Mouse (Mus musculus): Measurements from ENCODE around the gene Sprn. TPM values are rescaled to one million over a fixed set of nuclear protein-coding genes. Genes with fewer than 3 reads are reported as not detected.
A peak's percentile ranks its signal among the peaks of the same experiment; 100 is the strongest.
"Not testable (repeated sequence)": the region's sequence is repeated elsewhere in the genome, so short reads cannot be mapped to it uniquely, and the experiment has no call there.

Sprn gene
- polyA plus RNA-seq, 1 experiment from 2014 or later = not detected

DNA sequence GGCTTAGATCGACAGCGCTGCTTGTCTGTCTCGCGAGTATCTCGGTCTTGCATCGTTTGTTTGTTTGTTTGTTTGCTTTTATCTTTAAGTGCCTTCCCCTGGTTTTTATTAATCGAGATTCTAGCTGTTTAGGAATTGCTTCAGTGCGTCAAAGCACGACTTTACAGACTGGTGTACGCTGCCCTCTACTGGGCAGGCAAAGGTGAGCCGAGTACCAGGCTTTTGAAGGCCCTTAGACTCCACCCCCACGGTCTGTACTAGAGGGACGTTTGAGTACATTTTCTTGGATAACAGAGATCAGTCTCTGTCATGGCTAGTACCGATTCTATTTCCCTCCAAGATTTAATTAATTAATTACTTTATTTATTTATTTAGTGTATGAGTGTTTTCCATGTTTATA is 13.3 kb downstream of the Sprn start:
- no peak for ATAC-seq (ENCODE audit: extremely low read depth, insufficient number of reproducible peaks, low FRiP score, low TSS enrichment)
- Histone ChIP-seq H3K4me2 (no peak overlapping the region), H3K9ac (peak overlapping the region; percentile 40; the same call in 1 of the 2 replicates)

DNA sequence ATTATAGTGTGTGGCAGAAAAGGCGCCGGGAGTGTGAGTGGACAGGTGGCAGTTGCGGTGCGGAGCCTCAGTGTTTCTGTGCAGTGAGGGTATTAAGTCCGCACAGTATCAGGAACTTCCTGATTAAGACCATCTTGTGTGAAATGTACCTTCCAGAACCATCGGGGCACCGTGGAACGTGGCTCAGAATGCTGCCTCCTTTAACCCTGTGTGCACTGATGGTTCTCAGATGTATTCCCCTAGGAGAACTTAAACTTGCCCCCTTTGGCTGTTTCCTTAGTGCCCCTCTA is 16.7 kb downstream of the Sprn start:
- peak overlapping the region; percentile 92 for H3K4me2 ChIP-seq

More for the DNA sequence above, 13.3 kb downstream of the Sprn start:
- H3K27me3 ChIP-seq (replicated peaks) = no peaks in the 10 kb centered on the region
- H3K27ac ChIP-seq (replicated peaks) = no peak overlapping the region
- H3K9me3 ChIP-seq = no peaks in the 10 kb centered on the region
- peaks cover 6% of the 10 kb centered on the region; the same call in 1 of the 2 replicates for H3K36me3 ChIP-seq
- no peak overlapping the region for H3K4me3 ChIP-seq
- 7% methylated on average over 14 of the region's 14 CpGs for WGBS
- peaks cover 13% of the 10 kb centered on the region for H3K4me1 ChIP-seq

DNA sequence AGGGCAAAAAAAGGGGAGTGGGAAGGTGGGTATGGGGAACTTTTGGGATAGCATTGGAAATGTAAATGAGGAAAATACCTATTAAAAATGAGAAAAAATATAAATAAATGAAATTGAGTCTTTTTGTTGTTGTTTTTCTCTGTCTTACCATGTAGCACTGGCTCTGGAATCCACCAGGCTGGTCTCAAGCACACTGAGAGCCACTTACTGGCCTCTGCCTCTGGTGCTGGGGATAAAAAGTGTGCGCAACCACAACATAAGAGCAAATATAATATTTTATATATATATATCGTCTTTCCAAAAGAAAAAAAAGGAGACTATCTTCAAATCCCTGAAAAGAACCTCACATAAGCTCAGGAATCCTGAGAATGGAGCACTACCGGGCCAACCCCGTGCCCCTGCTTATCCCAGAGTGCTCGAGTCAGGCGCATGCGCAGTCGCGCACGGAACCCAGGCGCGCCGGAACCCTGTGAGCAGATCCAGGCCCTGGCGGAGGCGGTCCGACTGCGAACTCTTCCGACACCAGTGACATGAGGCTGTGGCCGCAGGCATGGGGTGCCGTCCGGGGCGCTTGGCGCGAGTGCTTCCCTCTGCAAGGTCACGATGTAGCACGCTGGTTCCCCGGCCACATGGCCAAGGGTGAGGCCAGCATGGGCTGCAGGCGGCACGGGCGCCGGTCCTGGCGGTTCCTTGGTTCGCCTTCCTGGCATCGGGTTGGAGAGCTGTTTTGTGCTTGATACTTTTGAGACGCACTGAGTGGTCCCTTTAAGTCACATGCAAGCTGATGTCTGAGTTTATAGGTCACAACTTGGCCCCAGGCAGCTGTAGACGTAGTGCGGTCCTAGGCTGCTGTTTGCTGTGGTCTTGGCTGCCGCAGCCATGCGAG is 17.3 kb downstream of the Sprn start, which contains the start of gene Mtg1:
Mtg1 (plus strand) TSS at position 430 of the 886 bp plus-strand sequence.
- H3K9ac ChIP-seq = peak within 1 kb of the TSS; percentile 93
- WGBS = 1% methylated on average over 39 of the region's 39 CpGs
- ATAC-seq (ENCODE audit: extremely low read depth, insufficient number of reproducible peaks, low FRiP score, low TSS enrichment) = peak; percentile 94

More for the DNA sequence above, 16.7 kb downstream of the Sprn start:
- Histone ChIP-seq H3K27me3 (replicated peaks) (no peaks in the 10 kb centered on the region), H3K36me3 (peaks cover 14% of the 10 kb centered on the region), H3K4me3 (peak overlapping the region; percentile 83), H3K4me1 (peaks cover 13% of the 10 kb centered on the region), H3K9me3 (no peaks in the 10 kb centered on the region), H3K27ac (replicated peaks) (peak overlapping the region; percentile 78), H3K9ac (peak overlapping the region; percentile 93)
- no peak for ATAC-seq (ENCODE audit: extremely low read depth, insufficient number of reproducible peaks, low FRiP score, low TSS enrichment)
- 1% methylated on average over 8 of the region's 8 CpGs for WGBS

GRCm38 (mm10) chr7:140135106-140135770 is 19.4 kb downstream of the Sprn start:
- Histone ChIP-seq H3K36me3 (peaks cover 25% of the 10 kb centered on the region), H3K4me2 (no peak overlapping the region), H3K4me1 (peaks cover 9% of the 10 kb centered on the region), H3K9me3 (no peaks in the 10 kb centered on the region), H3K9ac (no peak overlapping the region), H3K27ac (replicated peaks) (no peak overlapping the region), H3K4me3 (no peak overlapping the region), H3K27me3 (replicated peaks) (no peaks in the 10 kb centered on the region)
- no peak for ATAC-seq (ENCODE audit: extremely low read depth, insufficient number of reproducible peaks, low FRiP score, low TSS enrichment)
- WGBS = 88% methylated on average over 5 of the region's 5 CpGs

More for the DNA sequence above, 17.3 kb downstream of the Sprn start, which contains the start of gene Mtg1:
- H3K9me3 ChIP-seq = no peaks in the 10 kb centered on the region
- peak within 1 kb of the TSS; percentile 83 for H3K4me3 ChIP-seq
- no peaks in the 10 kb centered on the region for H3K27me3 ChIP-seq (replicated peaks)
- H3K4me2 ChIP-seq = peak within 1 kb of the TSS; percentile 92
- peak within 1 kb of the TSS; percentile 78 for H3K27ac ChIP-seq (replicated peaks)
- peaks cover 13% of the 10 kb centered on the region for H3K4me1 ChIP-seq
- H3K36me3 ChIP-seq = peaks cover 14% of the 10 kb centered on the region

- 92% methylated on average over 7 of the region's 7 CpGs for whole genome bisulfite sequencing
- not testable (repeated sequence) for H3K4me2 ChIP-seq; H3K9me3 ChIP-seq; H3K27me3 ChIP-seq (replicated peaks); H3K9ac ChIP-seq; H3K4me3 ChIP-seq; H3K27ac ChIP-seq (replicated peaks); H3K4me1 ChIP-seq; ATAC-seq (ENCODE audit: extremely low read depth, insufficient number of reproducible peaks, low FRiP score, low TSS enrichment)
- peaks cover 37% of the 10 kb centered on the region for H3K36me3 ChIP-seq
Observed at GRCm38 (mm10) chr7:140134033-140134432, 20.6 kb downstream of the Sprn start.

GRCm38 (mm10) chr7:140132184-140132583 is 22.5 kb downstream of the Sprn start:
- not testable (repeated sequence) for H3K4me3 ChIP-seq; H3K9me3 ChIP-seq; H3K9ac ChIP-seq; H3K4me1 ChIP-seq; H3K27ac ChIP-seq (replicated peaks); H3K4me2 ChIP-seq; H3K27me3 ChIP-seq (replicated peaks); ATAC-seq (ENCODE audit: extremely low read depth, insufficient number of reproducible peaks, low FRiP score, low TSS enrichment)
- 89% methylated on average over 7 of the region's 7 CpGs for WGBS
- peaks cover 37% of the 10 kb centered on the region for H3K36me3 ChIP-seq

DNA sequence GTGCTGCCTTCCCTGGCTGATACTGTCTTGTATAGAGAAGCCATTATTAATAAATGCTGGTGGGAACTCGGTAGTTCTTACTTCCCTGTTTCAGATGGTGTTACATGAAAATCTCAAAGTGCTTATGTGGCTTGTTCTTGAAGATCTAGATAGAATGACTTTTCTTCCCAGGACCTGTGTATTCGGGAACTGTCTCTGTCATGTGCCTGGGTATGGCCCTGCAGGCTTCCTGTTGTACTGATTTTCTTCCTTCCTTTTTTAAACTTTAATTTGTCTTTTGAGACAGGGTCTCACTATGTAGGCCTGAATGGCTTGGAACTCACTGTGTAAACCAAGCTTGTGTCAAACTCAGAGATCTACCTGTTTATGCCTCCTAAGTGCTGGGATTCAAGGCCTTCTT is 26.8 kb downstream of the Sprn start:
- 84% methylated on average over 2 of the region's 2 CpGs for WGBS
- no peak overlapping the region for H3K9ac ChIP-seq
- H3K36me3 ChIP-seq = peaks cover 23% of the 10 kb centered on the region
- H3K4me2 ChIP-seq = no peak overlapping the region
- no peak for ATAC-seq (ENCODE audit: extremely low read depth, insufficient number of reproducible peaks, low FRiP score, low TSS enrichment)
- H3K27me3 ChIP-seq (replicated peaks) = no peaks in the 10 kb centered on the region
- no peak overlapping the region for H3K27ac ChIP-seq (replicated peaks)
- peaks cover 12% of the 10 kb centered on the region; the same call in 1 of the 2 replicates for H3K4me1 ChIP-seq
- no peak overlapping the region for H3K4me3 ChIP-seq
- no peaks in the 10 kb centered on the region for H3K9me3 ChIP-seq

GRCm38 (mm10) chr7:140126934-140127333 is 27.7 kb downstream of the Sprn start:
- no peak overlapping the region for H3K9ac ChIP-seq
- no peak overlapping the region for H3K4me3 ChIP-seq
- H3K36me3 ChIP-seq = peaks cover 23% of the 10 kb centered on the region
- no peak overlapping the region for H3K27ac ChIP-seq (replicated peaks)
- no peaks in the 10 kb centered on the region for H3K27me3 ChIP-seq (replicated peaks)
- H3K9me3 ChIP-seq = no peaks in the 10 kb centered on the region
- ATAC-seq (ENCODE audit: extremely low read depth, insufficient number of reproducible peaks, low FRiP score, low TSS enrichment) = no peak
- WGBS = 73% methylated on average over 3 of the region's 3 CpGs
- peak overlapping the region; percentile 1; the same call in 1 of the 2 replicates for H3K4me2 ChIP-seq
- H3K4me1 ChIP-seq = peaks cover 12% of the 10 kb centered on the region; the same call in 1 of the 2 replicates

GRCm38 (mm10) chr7:140126022-140126350 is 28.7 kb downstream of the Sprn start:
- Histone ChIP-seq H3K36me3 (peaks cover 20% of the 10 kb centered on the region), H3K27me3 (replicated peaks) (no peaks in the 10 kb centered on the region), H3K9ac (peak overlapping the region; percentile 87), H3K27ac (replicated peaks) (no peak overlapping the region), H3K9me3 (no peaks in the 10 kb centered on the region), H3K4me3 (peak overlapping the region; percentile 67), H3K4me1 (peaks cover 12% of the 10 kb centered on the region; the same call in 1 of the 2 replicates), H3K4me2 (peak overlapping the region; percentile 72)
- WGBS = 10% methylated on average over 5 of the region's 5 CpGs
- no peak for ATAC-seq (ENCODE audit: extremely low read depth, insufficient number of reproducible peaks, low FRiP score, low TSS enrichment)

- Histone ChIP-seq H3K9me3 (no peaks in the 10 kb centered on the region), H3K9ac (peak overlapping the region; percentile 87), H3K4me3 (peak overlapping the region; percentile 67), H3K27ac (replicated peaks) (no peak overlapping the region), H3K36me3 (peaks cover 14% of the 10 kb centered on the region), H3K4me1 (peaks cover 12% of the 10 kb centered on the region; the same call in 1 of the 2 replicates), H3K27me3 (replicated peaks) (no peaks in the 10 kb centered on the region), H3K4me2 (peak overlapping the region; percentile 72)
- ATAC-seq (ENCODE audit: extremely low read depth, insufficient number of reproducible peaks, low FRiP score, low TSS enrichment) = peak; percentile 98
- WGBS = 1% methylated on average over 38 of the region's 40 CpGs
Observed at GRCm38 (mm10) chr7:140125278-140126021, 29.2 kb downstream of the Sprn start.

DNA sequence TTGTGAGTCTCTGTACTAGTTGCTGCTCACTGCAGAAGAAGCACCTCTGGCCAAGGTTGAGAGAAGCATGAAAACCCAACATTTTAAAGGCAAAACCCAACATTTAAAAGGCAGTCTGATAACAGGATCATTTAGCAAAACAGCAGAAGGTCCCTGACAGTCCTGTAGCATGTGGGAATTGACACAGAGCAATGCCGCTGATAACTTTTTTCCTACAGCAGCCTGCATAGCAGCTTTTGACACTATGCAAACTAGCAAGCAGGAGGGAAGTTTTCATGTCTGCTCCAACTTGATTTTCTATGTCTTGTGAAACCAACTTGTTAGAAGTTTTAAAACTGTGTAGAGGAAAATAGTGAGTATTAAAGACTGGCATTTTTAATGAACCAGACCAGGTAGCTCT is 30.3 kb downstream of the Sprn start:
- no peak overlapping the region for H3K9ac ChIP-seq
- H3K27ac ChIP-seq (replicated peaks) = no peak overlapping the region
- WGBS = 71% methylated on average over 1 of the region's 1 CpGs
- H3K9me3 ChIP-seq = no peaks in the 10 kb centered on the region
- H3K4me2 ChIP-seq = no peak overlapping the region
- no peak for ATAC-seq (ENCODE audit: extremely low read depth, insufficient number of reproducible peaks, low FRiP score, low TSS enrichment)
- H3K27me3 ChIP-seq (replicated peaks) = no peaks in the 10 kb centered on the region
- peaks cover 12% of the 10 kb centered on the region; the same call in 1 of the 2 replicates for H3K4me1 ChIP-seq
- H3K4me3 ChIP-seq = no peak overlapping the region
- peaks cover 4% of the 10 kb centered on the region for H3K36me3 ChIP-seq

All from heart, embryonic 13.5 days (tissue).